Mouse (Mus musculus): ENCODE results near the gene Znhit1. TPM values are rescaled to one million over a fixed set of nuclear protein-coding genes. Genes with fewer than 3 reads are reported as not detected.

Gene Znhit1
- 22.6 TPM for total RNA-seq (2023)

GRCm38 (mm10) chr5:136987934-136988271 lies at the start of gene Znhit1:
Gene Znhit1 (minus strand): TSS chr5:136988021.

GRCm38 (mm10) chr5:137026092-137026491 lies 38.3 kb upstream of the Znhit1 start, which contains the start of gene Vgf:
Gene Vgf (plus strand): TSS chr5:137026392.

GRCm38 (mm10) chr5:136986695-136987137 lies 1.1 kb downstream of the Znhit1 start, which contains the start of gene Plod3:
Gene Plod3 (plus strand): TSS chr5:136987019.

GRCm38 (mm10) chr5:136966331-136966730 lies 21.5 kb downstream of the Znhit1 start, which contains the start of gene Cldn15:
Gene Cldn15 (plus strand): TSS chr5:136966616.

GRCm38 (mm10) chr5:136953015-136953414 lies 34.8 kb downstream of the Znhit1 start, which contains the start of gene Fis1:
Gene Fis1 (plus strand): TSS chr5:136953275.

Other genes starting within 250 kb of the Znhit1 start
- not detected for gene Col26a1, start 104.8 kb downstream of the Znhit1 start, total RNA-seq (2023)
- gene Ift22, start 79.9 kb downstream of the Znhit1 start, total RNA-seq (2023), result 3.7 TPM
- gene Fis1, start 34.7 kb downstream of the Znhit1 start, total RNA-seq (2023), result 119 TPM
- gene Cldn15, start 21.4 kb downstream of the Znhit1 start, total RNA-seq (2023), result 0.28 TPM
- 13.6 TPM for gene Plod3, start 1.0 kb downstream of the Znhit1 start, total RNA-seq (2023)
- not detected for gene Vgf, start 38.4 kb upstream of the Znhit1 start, total RNA-seq (2023)
- gene Ap1s1, start 58.1 kb upstream of the Znhit1 start, total RNA-seq (2023), result 25.9 TPM
- not detected for gene Serpine1, start 84.2 kb upstream of the Znhit1 start, total RNA-seq (2023)
- gene Trim56, start 128.2 kb upstream of the Znhit1 start, total RNA-seq (2023), result 87.5 TPM
- gene Muc3, start 161.3 kb upstream of the Znhit1 start, total RNA-seq (2023), result not detected
- gene Muc3a, start 224.4 kb upstream of the Znhit1 start, total RNA-seq (2023), result 3.5 TPM